Mouse (Mus musculus) kidney, embryonic 14.5 days (tissue): ENCODE results near the gene Slc26a3. TPM values are rescaled to one million over a fixed set of nuclear protein-coding genes. Genes with fewer than 3 reads are reported as not detected.

ENCODE experiments used
- ATAC-seq: fragments of 200-750 bp; cut with Nextera tagmentation; 2 replicates; pipeline ENCODE4 v1.8.0; 2017; ENCODE audit warnings: moderate number of reproducible peaks, mild to moderate bottlenecking, moderate TSS enrichment, moderate library complexity; ENCODE audit not compliant: low FRiP score, low TSS enrichment
- H3K27ac ChIP-seq: fragments of 300-500 bp; sonication (generic); 2 replicates; pipeline ENCODE4 v1.5.1; 2014; ENCODE audit warnings: low read depth, mild to moderate bottlenecking, low read length, moderate library complexity, mixed read lengths
- H3K27me3 ChIP-seq: fragments of 300-500 bp; sonication (generic); 2 replicates; pipeline ENCODE4 v1.6.1; 2014; ENCODE audit warnings: mild to moderate bottlenecking, low read length; ENCODE audit not compliant: control insufficient read depth, insufficient read depth
- H3K36me3 ChIP-seq: fragments of 300-500 bp; sonication (generic); 2 replicates; pipeline ENCODE4 v1.6.1; 2014; ENCODE audit warnings: low read length, mixed read lengths; ENCODE audit not compliant: control insufficient read depth, insufficient read depth
- H3K4me1 ChIP-seq: fragments of 300-500 bp; sonication (generic); 2 replicates; pipeline ENCODE4 v1.6.1; 2014; ENCODE audit warnings: low read length, mixed read lengths; ENCODE audit not compliant: control insufficient read depth, insufficient read depth
- H3K4me2 ChIP-seq: fragments of 300-500 bp; sonication (generic); replicated peaks from 2 replicates; pipeline ENCODE4 v1.6.1; 2014; ENCODE audit warnings: low read depth, mild to moderate bottlenecking, low read length
- H3K4me3 ChIP-seq: fragments of 300-500 bp; sonication (generic); 2 replicates; pipeline ENCODE4 v1.5.1; 2014; ENCODE audit warnings: mild to moderate bottlenecking, low read length
- H3K9ac ChIP-seq: fragments of 300-500 bp; sonication (generic); 2 replicates; pipeline ENCODE4 v1.6.1; 2014; ENCODE audit warnings: low read depth, mild to moderate bottlenecking, low read length, moderate library complexity
- H3K9me3 ChIP-seq: fragments of 300-500 bp; sonication (generic); 2 replicates; pipeline ENCODE4 v1.6.1; 2016; ENCODE audit warnings: low read length; ENCODE audit not compliant: control insufficient read depth
- WGBS: fragments of 180-500 bp; shearing (Covaris S2); extraction: QIAGEN DNeasy Blood & Tissue Kit; methylation state at CpG from one replicate; pipeline ENCODE4 v1.1.7; 2014; 5-methylcytosine and 5-hydroxymethylcytosine counted together
- polyA plus RNA-seq: library from polyadenylated mRNA; unstranded; fragments of >200 nt; fragmentation: Nextera tagmentation; extraction: Ambion mirVana; gene quantifications from 2 replicates; pipeline ENCODE4 v1.2.1, GENCODE M21; 2014

Gene Slc26a3
- polyA plus RNA-seq, 1 experiment from 2014 or later = not detected

- no peak for ATAC-seq
- Histone ChIP-seq H3K9me3 (no peaks in the 10 kb centered on the region), H3K4me2 (no peak overlapping the region), H3K36me3 (no peaks in the 10 kb centered on the region), H3K9ac (no peak overlapping the region), H3K27ac (no peak overlapping the region), H3K4me1 (peaks cover 4% of the 10 kb centered on the region; the same call in 1 of the 2 replicates), H3K27me3 (no peaks in the 10 kb centered on the region), H3K4me3 (no peak overlapping the region)
- 79% methylated on average over 4 of the region's 4 CpGs for WGBS
These were observed 15.4 kb upstream of the Slc26a3 start for GRCm38 (mm10) chr12:31375283-31375615.

GRCm38 (mm10) chr12:31376326-31376950, 14.2 kb upstream of the Slc26a3 start:
- Histone ChIP-seq H3K4me2 (peak overlapping the region; percentile 48), H3K4me3 (peak overlapping the region; percentile 29), H3K27me3 (no peaks in the 10 kb centered on the region), H3K36me3 (no peaks in the 10 kb centered on the region), H3K27ac (no peak overlapping the region), H3K9ac (peak overlapping the region; percentile 13; the same call in 1 of the 2 replicates), H3K4me1 (peaks cover 4% of the 10 kb centered on the region; the same call in 1 of the 2 replicates), H3K9me3 (no peaks in the 10 kb centered on the region)
- ATAC-seq = peak; percentile 50; the same call in 1 of the 2 replicates
- WGBS = 8% methylated on average over 13 of the region's 13 CpGs

- H3K4me3 ChIP-seq = no peak overlapping the region
- H3K36me3 ChIP-seq = no peaks in the 10 kb centered on the region
- H3K9ac ChIP-seq = no peak overlapping the region
- H3K9me3 ChIP-seq = no peaks in the 10 kb centered on the region
- 0 out of 2 replicates have a peak overlapping the region, but pooled peaks have one; percentile 48 for H3K4me2 ChIP-seq
- ATAC-seq = no peak
- WGBS = 75% methylated on average over 11 of the region's 11 CpGs
- peaks cover 4% of the 10 kb centered on the region; the same call in 1 of the 2 replicates for H3K4me1 ChIP-seq
- H3K27me3 ChIP-seq = no peaks in the 10 kb centered on the region
- no peak overlapping the region for H3K27ac ChIP-seq
These were observed 13.4 kb upstream of the Slc26a3 start for GRCm38 (mm10) chr12:31377241-31377640.

DNA sequence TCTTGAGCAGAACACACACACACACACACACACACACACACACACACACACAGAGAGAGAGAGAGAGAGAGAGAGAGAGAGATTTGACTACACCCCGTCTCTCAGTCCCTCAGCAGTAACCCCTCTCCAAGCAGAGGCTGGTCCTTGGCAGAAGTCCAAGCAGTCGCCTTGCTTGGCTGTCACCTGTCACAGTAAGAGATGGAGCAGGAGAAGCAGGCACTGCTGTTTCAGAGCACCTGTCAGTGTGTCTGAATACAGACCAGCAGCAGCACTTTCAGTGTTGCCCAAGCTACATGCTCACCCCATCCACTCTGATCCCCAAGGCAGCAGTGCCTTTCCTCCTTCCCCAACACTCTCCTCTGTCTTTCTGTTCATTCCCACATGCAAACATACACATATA, 9.8 kb upstream of the Slc26a3 start:
- Histone ChIP-seq H3K27me3 (no peaks in the 10 kb centered on the region), H3K4me1 (peaks cover 3% of the 10 kb centered on the region; the same call in 1 of the 2 replicates), H3K9me3 (no peaks in the 10 kb centered on the region), H3K36me3 (no peaks in the 10 kb centered on the region), H3K27ac (no peak overlapping the region), H3K4me2 (no peak overlapping the region), H3K9ac (no peak overlapping the region), H3K4me3 (no peak overlapping the region)
- no peak for ATAC-seq
- 22% methylated on average over 2 of the region's 2 CpGs for WGBS

DNA sequence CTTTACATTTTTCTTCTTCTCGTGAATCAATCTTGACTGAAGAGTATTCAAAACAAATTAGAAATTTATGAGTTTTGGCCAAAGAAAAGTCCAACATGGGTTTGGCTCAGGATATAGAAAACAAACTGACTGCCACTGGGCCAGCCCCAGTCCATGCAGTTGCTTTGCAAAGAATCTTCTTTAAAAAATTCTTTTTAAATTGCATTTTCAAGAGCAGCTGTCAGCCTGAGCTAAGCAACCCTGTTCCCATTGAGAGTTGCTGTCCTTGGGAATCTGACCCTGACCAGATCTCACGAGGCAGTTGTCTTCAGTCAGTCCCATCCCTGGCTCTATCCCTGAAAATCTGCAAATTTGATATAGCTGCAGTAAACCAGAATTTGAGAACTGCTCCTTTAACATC, 8.2 kb upstream of the Slc26a3 start:
- Histone ChIP-seq H3K36me3 (no peaks in the 10 kb centered on the region), H3K27ac (no peak overlapping the region), H3K27me3 (no peaks in the 10 kb centered on the region), H3K4me3 (no peak overlapping the region), H3K9me3 (no peaks in the 10 kb centered on the region), H3K4me2 (no peak overlapping the region), H3K9ac (no peak overlapping the region), H3K4me1 (no peaks in the 10 kb centered on the region)
- no peak for ATAC-seq
- 55% methylated on average over 2 of the region's 2 CpGs for WGBS

GRCm38 (mm10) chr12:31387303-31387702, 3.4 kb upstream of the Slc26a3 start:
- Histone ChIP-seq H3K9ac (no peak overlapping the region), H3K27me3 (no peaks in the 10 kb centered on the region), H3K9me3 (no peaks in the 10 kb centered on the region), H3K27ac (no peak overlapping the region), H3K4me3 (no peak overlapping the region), H3K36me3 (no peaks in the 10 kb centered on the region), H3K4me1 (no peaks in the 10 kb centered on the region), H3K4me2 (no peak overlapping the region)
- 29% methylated on average over 3 of the region's 3 CpGs for WGBS
- ATAC-seq = no peak

DNA sequence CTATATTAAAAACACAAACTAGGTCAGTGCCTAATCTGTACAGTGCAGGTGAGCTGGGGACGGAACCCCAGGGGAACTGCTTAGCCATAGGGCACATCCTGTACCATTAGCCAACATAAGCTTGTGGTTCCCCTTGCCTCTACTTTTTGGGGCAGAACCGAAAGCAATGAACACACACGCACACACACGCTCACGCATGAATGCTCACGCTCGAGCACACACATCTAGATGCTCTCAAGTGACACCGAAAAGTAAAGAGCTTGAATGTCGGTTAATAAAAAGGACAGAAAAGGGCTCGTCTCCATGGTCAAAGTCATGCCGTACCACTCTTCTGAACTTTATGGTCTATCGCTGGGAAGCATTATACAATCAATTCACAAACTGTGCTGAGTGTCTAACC, 1.0 kb downstream of the Slc26a3 start:
- Histone ChIP-seq H3K4me1 (no peaks in the 10 kb centered on the region), H3K4me3 (no peak overlapping the region)

GRCm38 (mm10) chr12:31395895-31396294, 5.2 kb downstream of the Slc26a3 start:
- H3K36me3 ChIP-seq = no peaks in the 10 kb centered on the region
- no peak for ATAC-seq
- no peaks in the 10 kb centered on the region for H3K9me3 ChIP-seq
- H3K9ac ChIP-seq = no peak overlapping the region
- no peaks in the 10 kb centered on the region for H3K27me3 ChIP-seq
- no peak overlapping the region for H3K4me2 ChIP-seq
- no peak overlapping the region for H3K27ac ChIP-seq
- H3K4me3 ChIP-seq = no peak overlapping the region
- WGBS = 94% methylated on average over 1 of the region's 1 CpGs
- H3K4me1 ChIP-seq = no peaks in the 10 kb centered on the region

More for the DNA sequence above, 1.0 kb downstream of the Slc26a3 start:
- Histone ChIP-seq H3K27me3 (no peaks in the 10 kb centered on the region), H3K27ac (no peak overlapping the region), H3K36me3 (no peaks in the 10 kb centered on the region), H3K9ac (no peak overlapping the region), H3K4me2 (no peak overlapping the region), H3K9me3 (no peaks in the 10 kb centered on the region)
- WGBS = 84% methylated on average over 12 of the region's 12 CpGs
- no peak for ATAC-seq

- Histone ChIP-seq H3K9me3 (no peaks in the 10 kb centered on the region), H3K36me3 (no peaks in the 10 kb centered on the region), H3K9ac (no peak overlapping the region), H3K27ac (no peak overlapping the region), H3K4me3 (no peak overlapping the region), H3K27me3 (no peaks in the 10 kb centered on the region), H3K4me2 (no peak overlapping the region), H3K4me1 (no peaks in the 10 kb centered on the region)
- ATAC-seq = no peak
- 89% methylated on average over 4 of the region's 4 CpGs for WGBS
These were observed 7.0 kb downstream of the Slc26a3 start for GRCm38 (mm10) chr12:31397709-31398108.
